Mouse (Mus musculus) olfactory bulb, adult 2 months (tissue): ENCODE measurements around the gene B3galt1. TPM values are rescaled to one million over a fixed set of nuclear protein-coding genes. Genes with fewer than 3 reads are reported as not detected.

Experiments
- H3K27ac ChIP-seq: fragments of 200-500 bp; 2 replicates; pipeline ENCODE4 v1.5.1; 2012; ENCODE audit warnings: low read depth, low read length; ENCODE audit not compliant: insufficient read depth
- H3K4me1 ChIP-seq: fragments of 200-500 bp; 2 replicates; pipeline ENCODE4 v1.6.1; 2012; ENCODE audit warnings: low read length; ENCODE audit not compliant: control insufficient read depth, insufficient read depth
- H3K4me3 ChIP-seq: fragments of 200-500 bp; 2 replicates; pipeline ENCODE4 v1.5.1; 2012; ENCODE audit warnings: mild to moderate bottlenecking, low read depth, low read length, moderate library complexity; ENCODE audit not compliant: insufficient read depth
- CTCF ChIP-seq: fragments of 200-500 bp; IDR thresholded peaks from 2 replicates; pipeline ENCODE4 v1.5.1; 2012; ENCODE audit warnings: low read depth, mild to moderate bottlenecking, low read length, moderate library complexity; ENCODE audit not compliant: insufficient read depth
- POLR2A ChIP-seq: fragments of 200-500 bp; IDR thresholded peaks from 2 replicates; pipeline ENCODE4 v1.6.1; 2012; ENCODE audit warnings: mild to moderate bottlenecking, low read depth, low read length, moderate library complexity; ENCODE audit not compliant: insufficient read depth
- WGBS: fragments of 180-500 bp; shearing (Covaris S2); methylation state at CpG from one replicate; pipeline ENCODE4 v1.1.7; 2018; 5-methylcytosine and 5-hydroxymethylcytosine counted together
- polyA plus RNA-seq: library from polyadenylated mRNA; stranded (reverse); fragments of >200 nt; gene quantifications from 2 replicates; pipeline ENCODE4 v1.2.4, GENCODE M21; 2012; ENCODE audit warnings: low replicate concordance; ENCODE audit not compliant: missing spikeins, insufficient read depth, insufficient read length

The B3galt1 gene
- not detected in 2 replicates for polyA plus RNA-seq

DNA sequence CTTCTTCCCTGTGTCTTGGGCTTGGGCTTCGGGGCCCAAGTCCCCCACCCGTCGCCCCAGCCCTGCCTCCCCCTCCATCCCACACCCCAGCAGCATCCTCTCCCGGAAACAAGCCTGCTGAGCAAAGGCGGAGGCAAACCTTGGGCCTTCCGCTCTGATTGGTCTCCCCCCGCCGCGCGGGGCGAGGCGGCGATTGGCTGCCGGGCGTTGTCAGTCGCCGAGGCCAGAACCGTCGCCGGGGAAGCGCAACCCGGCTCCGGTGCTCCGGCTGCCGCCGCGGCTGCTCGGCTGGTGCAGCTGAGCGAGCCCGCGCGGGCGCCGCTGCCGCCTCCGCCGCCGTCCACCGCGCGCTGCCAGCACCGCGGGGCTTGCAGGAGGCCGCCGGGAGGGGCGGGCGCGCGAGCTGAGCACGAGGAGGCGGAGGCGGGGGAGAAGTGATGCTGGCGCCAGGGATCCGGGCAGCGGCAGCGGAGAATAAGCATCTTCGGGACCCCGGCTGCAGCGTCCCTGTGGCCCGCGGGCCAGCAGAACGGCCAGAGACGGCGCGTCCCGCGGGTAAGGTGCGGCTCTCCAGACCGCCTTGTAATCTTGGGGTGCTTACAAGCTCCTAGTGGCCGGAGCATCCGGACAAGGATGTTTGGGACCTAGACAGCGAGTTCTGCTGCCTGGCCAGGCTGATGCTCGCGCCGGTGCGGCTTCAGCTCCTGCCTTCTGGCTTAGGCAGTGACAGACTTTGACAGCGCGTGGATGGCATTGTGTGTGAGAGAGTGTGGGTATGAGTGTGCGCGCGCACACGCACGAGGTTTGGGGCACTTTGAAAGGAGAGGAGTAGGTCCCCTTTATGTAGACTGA, at the start of gene B3galt1:
Gene B3galt1 (plus strand): TSS at position 392 of the 852 bp plus-strand sequence.
- Histone ChIP-seq H3K4me1 (no peaks in the 10 kb centered on the region), H3K4me3 (peak within 1 kb of the TSS; percentile 74), H3K27ac (peak within 1 kb of the TSS; percentile 79)
- TF ChIP-seq CTCF: no peak
- peak; percentile 86 for TF ChIP-seq POLR2A
- under 1% methylated on average over 83 of the region's 83 CpGs for WGBS

GRCm38 (mm10) chr2:67516405-67516804, 49.3 kb upstream of the B3galt1 start:
- TF ChIP-seq CTCF (no peak), POLR2A (no peak)
- 84% methylated on average over 7 of the region's 7 CpGs for WGBS

GRCm38 (mm10) chr2:67535347-67535746, 30.3 kb upstream of the B3galt1 start:
- Histone ChIP-seq H3K4me3 (no peak overlapping the region), H3K27ac (no peak overlapping the region), H3K4me1 (no peaks in the 10 kb centered on the region)
- 88% methylated on average over 2 of the region's 2 CpGs for WGBS
- TF ChIP-seq CTCF (no peak), POLR2A (no peak)

More at GRCm38 (mm10) chr2:67516405-67516804, 49.3 kb upstream of the B3galt1 start:
- Histone ChIP-seq H3K4me3 (no peak overlapping the region), H3K4me1 (no peaks in the 10 kb centered on the region), H3K27ac (no peak overlapping the region)

GRCm38 (mm10) chr2:67539426-67539825, 26.2 kb upstream of the B3galt1 start:
- no peak overlapping the region for H3K4me3 ChIP-seq
- no peaks in the 10 kb centered on the region for H3K4me1 ChIP-seq
- TF ChIP-seq POLR2A: no peak
- no peak for TF ChIP-seq CTCF
- WGBS: 68% methylated on average over 6 of the region's 6 CpGs
- H3K27ac ChIP-seq: no peak overlapping the region

GRCm38 (mm10) chr2:67541957-67542696, 23.5 kb upstream of the B3galt1 start:
- no peak overlapping the region for H3K27ac ChIP-seq
- no peak for TF ChIP-seq CTCF
- no peak for TF ChIP-seq POLR2A
- WGBS: 50% methylated on average over 11 of the region's 11 CpGs
- no peaks in the 10 kb centered on the region for H3K4me1 ChIP-seq
- no peak overlapping the region for H3K4me3 ChIP-seq

DNA sequence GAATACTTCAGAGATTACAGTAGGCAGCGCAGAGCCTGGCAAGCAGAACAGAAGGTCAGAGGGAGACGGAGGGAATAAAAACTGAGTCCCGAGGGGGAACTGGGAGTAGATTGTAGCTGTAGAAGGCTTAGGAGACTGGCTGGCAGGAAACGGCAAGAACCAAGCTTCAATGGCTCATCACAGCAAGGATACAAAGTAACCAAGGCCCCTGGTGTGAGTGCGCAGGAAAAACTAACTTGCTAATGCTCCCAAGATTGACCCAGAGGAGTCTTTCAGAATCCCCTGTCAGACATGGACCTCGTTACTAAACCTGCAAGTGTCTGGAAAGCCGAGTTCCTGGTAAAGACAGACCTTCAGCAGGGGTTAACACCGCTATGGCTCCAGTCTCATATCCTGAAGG, 21.2 kb upstream of the B3galt1 start:
- TF ChIP-seq POLR2A (no peak), CTCF (no peak)
- 84% methylated on average over 8 of the region's 8 CpGs for WGBS
- no peak overlapping the region for H3K4me3 ChIP-seq
- no peaks in the 10 kb centered on the region for H3K4me1 ChIP-seq
- no peak overlapping the region for H3K27ac ChIP-seq

DNA sequence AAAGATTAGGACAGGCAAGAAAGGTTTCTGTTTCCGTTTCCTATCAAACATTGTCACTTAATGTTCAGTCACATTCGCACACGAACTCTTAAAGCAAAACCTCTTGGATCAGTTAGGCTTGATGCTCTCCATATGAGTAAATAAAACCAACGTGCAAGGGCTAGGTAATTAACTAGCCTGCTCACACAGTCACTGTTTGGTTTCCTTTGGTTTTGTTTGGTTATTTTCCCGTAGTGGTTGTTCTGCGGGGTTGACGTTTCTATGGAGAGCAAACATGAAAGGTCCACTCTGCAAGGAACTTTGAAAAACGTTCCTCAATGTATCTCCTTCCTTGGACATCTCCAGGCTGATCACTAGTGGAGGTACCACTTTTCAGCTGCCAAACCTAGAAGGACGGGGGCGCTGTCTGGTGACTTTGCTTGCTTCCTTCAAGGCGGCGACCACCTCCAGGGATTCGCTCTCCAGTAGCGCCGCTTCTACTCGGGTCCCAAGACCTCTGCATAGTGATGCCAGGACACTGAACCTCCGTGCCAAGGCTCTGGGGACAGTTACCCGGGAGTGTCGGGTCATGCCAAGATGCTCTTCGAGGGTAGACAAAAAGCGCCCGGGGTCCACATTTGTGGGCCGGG, 706 bp upstream of the B3galt1 start:
- Histone ChIP-seq H3K4me1 (no peaks in the 10 kb centered on the region), H3K4me3 (peak overlapping the region; percentile 74), H3K27ac (peak overlapping the region; percentile 79)
- 0 out of 2 replicates have a peak, but pooled peaks have one; percentile 17 for TF ChIP-seq CTCF
- no peak for TF ChIP-seq POLR2A
- 1% methylated on average over 23 of the region's 23 CpGs for WGBS

DNA sequence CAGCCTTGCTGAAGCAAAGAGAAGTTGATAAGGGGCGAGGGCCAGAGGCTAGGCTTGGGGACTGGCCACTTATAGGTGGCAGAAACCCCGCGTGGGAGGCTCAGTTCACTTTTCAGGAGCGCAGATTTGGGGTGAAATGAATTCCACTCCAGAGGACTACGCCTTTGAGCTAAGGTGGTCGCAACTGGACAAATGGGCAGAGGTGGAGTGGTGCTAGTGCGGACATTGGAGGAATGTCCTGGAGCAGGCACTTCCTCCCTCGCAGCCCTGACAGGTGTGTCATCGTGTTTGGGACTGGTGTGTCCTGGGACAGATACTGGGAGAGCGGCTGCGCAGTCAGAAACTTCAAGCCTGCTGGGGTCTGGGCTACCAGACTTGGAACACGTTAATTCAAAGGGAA, 895 bp downstream of the B3galt1 start:
- TF ChIP-seq POLR2A (no peak), CTCF (no peak)
- no peaks in the 10 kb centered on the region for H3K4me1 ChIP-seq
- peak overlapping the region; percentile 69; the same call in 1 of the 2 replicates for H3K27ac ChIP-seq
- peak overlapping the region; percentile 74 for H3K4me3 ChIP-seq
- 2% methylated on average over 12 of the region's 12 CpGs for WGBS
